Mouse (Mus musculus) heart, adult 2 months (tissue): Measurements from ENCODE around the gene Fam180a.

Experiments used
- CTCF ChIP-seq: fragments of 200-600 bp; IDR thresholded peaks from 2 replicates; pipeline ENCODE4 v1.8.1; 2022; ENCODE audit warnings: antibody characterized with exemption, mild to moderate bottlenecking, moderate library complexity
- POLR2A ChIP-seq: fragments of 200-500 bp; IDR thresholded peaks from 2 replicates; pipeline ENCODE4 v1.6.1; 2011; ENCODE audit warnings: mild to moderate bottlenecking, low read depth, low read length, control low read depth; ENCODE audit not compliant: insufficient read depth

DNA sequence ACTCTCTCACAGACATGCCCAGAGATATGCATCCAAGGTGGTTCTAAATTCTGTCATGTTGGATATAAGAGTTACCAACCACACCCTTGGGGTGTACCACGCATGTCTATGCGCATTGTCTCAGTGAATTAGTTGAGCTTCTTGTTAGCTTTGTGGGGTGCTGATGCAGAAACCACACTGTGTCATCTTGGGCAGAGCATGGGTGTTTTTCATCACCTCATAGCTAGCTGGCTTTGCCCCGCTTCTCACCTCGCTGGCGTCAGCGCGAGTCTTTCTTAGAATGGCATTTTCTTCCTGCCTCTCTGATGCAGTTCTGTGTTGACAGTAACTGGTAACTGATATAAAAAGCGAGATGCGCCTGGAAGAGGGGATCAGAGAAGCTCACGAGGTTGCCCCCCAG, 48.1 kb upstream of the Fam180a start:
- TF ChIP-seq CTCF (no peak), POLR2A (no peak)
